Mouse (Mus musculus): ENCODE measurements around the gene Col25a1.

The Col25a1 gene

DNA sequence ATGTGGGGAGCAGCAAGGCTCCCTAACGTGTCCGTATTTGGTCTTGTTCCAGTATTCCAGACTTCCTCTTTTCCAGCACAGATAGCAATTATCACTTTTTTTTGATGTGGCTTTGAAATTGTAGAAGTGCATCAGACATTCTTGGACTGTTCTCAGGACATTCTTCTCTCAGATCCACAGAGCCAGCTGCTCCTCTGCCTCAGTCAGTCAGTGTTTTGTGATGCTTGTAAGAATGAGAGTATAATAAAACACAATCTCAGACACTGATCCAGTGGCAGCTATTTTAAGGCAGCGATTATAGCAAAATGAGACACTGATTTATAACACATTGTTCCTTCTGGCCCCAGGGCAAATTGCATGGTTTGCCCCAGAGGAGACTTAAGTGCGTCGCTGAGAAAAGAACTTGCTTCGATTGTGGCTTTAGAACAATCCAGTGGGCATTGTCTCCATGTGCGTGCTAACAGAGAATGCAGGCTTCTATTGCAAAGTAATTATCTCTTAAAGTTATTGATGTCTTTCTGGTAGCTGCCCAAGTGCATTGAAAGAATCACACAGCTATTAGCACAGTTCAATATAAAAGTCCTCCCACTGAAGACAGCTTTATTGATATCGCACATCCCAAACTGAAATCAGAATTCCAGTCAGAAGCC lies 111.5 kb downstream of the Col25a1 start:
- DNase-seq (ENCODE audit: low spot score in 2 of 2) = no peak

DNA sequence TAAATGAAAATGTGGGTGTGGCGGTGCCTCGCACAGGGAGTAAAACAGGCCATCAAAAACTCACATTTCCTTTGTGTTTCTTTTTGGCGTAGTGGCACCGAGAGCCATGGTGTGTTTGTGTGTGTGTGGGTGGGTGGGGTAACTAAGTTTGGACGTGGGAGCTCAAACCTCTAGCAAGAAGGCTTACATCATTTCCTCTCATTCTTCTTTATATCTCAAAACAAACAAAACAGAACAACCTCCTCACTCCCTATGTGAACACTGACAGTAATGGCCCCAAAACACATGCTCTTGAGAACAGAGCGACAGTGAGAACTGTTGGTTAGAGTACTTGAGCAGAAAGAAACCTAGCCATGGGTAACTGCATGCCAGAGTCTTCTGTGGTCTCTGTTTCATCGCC lies 121.1 kb downstream of the Col25a1 start:
- no peak for DNase-seq (ENCODE audit: low spot score in 2 of 2)

DNA sequence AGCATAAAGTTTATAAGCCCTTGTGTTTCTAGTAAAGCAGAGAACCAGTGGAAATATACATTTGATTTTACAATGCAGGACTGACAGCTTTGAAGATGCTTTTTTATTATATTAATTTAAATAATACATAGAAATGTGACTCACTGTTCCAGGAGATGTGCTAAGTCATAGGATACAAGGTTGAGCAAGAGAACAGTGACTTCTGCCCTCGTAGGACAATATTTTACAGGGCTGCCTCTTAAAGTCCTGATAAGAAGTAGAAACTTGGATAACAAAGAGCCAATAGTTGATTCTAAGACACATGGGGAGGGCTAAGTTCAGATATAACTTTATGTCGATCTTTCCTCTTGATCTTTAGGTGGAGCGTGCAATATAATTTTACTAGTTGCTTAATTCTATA lies 124.8 kb downstream of the Col25a1 start:
- no peak for DNase-seq (ENCODE audit: low spot score in 2 of 2)

DNA sequence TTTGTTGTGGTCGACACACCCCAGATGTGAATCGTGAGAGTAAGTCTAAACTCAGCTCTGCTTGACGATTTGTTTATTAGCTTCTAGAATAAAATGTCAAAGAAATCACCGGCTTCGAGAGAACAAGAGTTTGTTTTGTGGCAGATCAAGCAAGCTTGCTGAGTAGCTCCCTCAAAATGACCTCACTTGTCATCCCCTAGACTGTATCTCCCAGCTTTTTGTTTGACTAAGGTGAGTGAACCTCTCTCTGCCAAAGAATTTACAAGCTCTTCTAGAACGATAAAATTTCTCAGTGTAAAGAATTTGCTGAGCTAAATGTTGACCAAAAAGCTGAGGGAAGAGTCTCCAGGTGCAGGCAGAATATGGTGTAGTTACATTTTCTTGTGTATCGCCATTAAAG lies 125.3 kb downstream of the Col25a1 start:
- DNase-seq (ENCODE audit: low spot score in 2 of 2) = no peak

DNA sequence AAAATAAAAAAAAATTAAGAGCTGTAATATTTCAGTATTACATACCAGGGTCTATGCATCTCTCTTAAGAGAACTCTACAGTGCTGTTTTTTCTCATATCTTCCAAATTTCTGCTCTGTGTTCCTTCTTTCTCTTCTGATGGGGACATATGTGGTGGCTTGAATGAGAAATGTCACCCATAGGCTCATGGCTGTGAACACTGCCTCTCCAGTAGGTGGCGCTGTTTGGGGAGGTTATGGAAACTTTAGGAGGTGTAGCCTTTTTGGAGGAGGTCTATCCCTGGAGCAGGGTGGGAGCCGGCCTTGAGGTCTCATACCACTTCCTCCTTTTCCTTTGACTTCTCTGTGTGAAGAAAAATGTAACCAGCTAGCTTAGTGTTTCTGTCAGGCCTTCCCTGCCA lies 128.4 kb downstream of the Col25a1 start:
- DNase-seq (ENCODE audit: low spot score in 2 of 2) = no peak

DNA sequence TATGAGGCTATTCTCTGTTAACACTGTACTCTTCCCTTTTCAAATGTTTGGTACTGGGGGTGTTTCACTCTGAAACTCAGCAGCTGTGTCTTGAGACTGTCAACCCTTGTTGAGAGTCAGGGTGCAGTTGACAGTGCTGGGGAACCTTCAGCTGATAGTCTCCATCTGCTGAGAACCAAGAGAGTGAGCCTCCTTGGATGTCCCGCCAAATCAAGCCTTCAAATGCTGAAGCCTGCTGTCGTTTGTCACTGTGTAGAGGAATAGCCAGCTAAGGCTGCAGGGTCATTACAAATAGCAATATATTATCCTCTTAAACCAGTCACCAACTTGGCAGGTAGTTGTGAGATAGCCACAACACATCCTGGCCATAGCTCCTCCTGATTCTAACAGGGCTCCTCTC lies 129.0 kb downstream of the Col25a1 start:
- DNase-seq (ENCODE audit: low spot score in 2 of 2) = no peak

DNA sequence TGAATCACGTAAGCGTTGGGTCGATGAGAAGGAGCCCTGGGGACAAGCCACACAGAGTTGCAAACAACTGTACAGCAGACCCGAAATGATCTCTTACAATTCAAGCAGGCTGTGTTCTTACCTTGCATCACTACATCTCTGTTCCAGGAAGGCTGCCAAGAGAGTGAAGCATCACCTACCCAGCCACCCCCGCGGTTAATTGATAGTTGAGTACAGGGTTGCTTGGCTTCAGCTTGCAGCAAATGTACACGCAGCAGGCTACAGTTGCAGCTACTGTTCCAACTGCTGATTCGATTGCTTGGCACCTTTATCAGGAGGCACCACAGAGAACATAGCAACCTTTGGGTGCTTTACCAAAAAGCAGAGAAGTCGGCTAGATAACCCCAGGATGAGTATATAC lies 133.8 kb downstream of the Col25a1 start:
- no peak for DNase-seq (ENCODE audit: low spot score in 2 of 2)

DNA sequence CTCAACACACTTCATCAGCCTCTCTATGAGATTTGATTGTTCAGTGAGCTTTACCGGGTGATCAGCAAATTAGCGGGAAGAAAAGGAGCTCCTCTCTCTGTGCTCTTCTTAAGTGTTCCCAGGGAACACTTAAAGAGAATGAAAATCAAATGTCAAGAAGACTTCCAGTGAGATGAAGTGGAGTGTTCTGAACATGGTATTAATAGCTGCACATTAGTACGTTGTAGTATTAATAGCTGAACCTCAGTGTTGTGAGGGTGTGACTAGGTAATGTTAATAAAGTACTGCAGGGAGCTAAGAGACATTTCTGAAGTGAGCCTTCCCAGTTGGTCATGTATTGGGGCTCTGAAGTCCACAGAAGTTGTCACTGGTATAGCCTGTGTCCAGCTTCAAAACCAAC lies 139.2 kb downstream of the Col25a1 start:
- no peak for DNase-seq (ENCODE audit: low spot score in 2 of 2)

DNA sequence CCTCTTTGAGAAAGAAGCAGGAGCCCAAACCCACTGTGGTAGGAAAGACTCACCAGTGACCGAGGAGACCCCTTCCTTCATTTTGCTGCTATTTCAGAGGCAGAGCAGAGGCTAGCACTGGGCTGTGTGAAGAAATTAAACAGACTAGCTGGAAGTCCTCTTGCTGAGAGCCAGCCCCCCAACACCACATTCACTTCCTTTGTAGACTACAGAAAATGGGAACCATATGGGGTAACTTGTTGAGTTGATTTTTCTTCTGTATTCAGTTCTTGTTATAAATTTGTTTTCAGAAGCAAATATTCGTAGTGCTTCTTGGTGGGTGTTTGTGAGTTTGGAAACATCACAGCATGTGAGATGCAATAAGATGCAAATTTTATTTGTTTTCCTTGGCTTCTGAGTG lies 142.6 kb downstream of the Col25a1 start:
- DNase-seq (ENCODE audit: low spot score in 2 of 2) = no peak

DNA sequence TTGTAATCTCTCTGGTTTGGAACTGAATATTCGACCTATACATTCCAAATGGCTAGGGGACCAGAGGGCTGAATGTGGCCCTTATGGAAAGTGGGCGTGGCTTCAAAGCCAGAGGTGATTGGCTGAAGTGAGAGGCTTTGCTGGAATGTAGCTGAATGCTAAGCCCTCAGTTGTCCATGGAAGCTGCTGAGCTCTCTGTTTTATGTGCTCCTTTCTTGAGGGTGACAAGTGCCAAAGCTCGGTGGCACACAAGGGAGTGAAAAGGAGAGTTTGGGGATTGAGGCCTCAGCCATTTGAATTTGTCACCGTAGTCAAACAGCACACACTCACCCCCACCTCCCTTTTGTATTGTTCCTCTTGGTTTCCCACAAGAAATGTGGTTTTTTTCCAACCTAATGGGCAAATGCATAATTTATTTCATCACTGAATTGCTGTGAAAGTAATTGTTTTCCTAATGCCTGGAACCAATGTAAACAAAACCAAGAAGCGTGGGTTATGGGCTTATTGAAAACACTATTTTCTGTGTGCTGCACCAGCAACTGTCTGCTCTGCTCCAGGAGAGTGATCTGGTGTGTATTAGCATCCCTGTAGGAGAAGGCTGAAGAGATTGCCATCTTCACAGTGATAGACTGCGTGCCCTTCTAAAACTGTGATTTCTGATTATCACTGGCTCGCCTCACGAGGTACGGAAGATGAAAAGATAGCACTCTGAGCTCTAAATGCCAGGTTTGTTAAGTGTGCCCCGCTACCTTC lies 147.2 kb downstream of the Col25a1 start:
- DNase-seq (ENCODE audit: low spot score in 2 of 2) = no peak

DNA sequence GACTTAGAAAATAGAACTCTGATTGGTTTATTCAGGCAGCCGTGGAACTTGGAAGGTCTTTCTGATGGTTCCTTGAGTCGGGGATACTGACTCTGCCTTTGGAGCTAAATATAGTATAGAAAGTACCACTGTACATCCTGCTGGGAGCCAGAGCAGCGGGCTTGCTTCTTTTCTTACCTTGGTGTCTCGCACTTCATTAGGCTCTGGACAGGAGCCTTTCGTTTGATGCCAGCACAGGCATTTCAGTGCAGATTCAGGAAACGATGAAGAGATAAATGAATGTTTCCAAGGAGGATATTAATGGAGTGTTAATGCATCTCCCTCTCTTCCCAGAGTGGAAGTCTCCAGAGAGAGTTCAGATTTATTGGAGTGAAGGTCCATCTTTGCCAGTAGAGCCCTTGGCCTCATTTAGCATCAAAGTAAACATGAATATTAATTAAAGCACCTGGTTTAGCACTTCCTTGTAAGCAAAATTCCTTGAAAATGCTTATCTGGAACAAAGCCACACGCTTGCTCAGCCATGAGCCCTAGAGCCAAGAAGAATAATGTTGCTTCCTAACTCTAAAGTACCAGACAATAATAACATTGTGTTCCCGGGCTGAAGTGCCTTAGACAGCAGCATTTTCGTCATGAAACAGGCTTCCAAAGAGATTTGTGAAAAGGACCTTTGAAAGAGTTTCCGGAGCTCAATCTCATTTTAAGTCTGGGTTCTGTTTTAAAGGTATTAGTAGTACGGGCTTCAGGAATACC lies 151.9 kb downstream of the Col25a1 start:
- no peak for DNase-seq (ENCODE audit: low spot score in 2 of 2)

DNA sequence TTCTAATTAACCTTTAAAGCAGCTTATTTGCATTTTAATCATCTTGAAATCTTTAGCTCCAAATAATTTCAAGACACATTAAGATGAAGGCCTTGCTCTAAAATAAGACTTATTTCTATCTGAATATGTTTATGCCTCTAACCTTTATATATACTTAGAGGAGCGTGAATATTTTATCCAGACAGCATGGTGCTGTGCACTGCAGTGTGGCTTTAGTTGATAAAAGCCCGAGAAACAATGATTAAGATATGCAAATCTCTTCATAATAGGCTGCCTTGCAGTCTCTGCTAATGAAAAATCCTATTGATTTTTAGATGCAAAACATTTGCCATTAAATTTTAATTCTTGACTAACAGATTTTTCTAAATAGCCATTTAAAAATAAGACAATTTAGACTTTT lies 156.8 kb downstream of the Col25a1 start:
- DNase-seq (ENCODE audit: low spot score in 2 of 2) = no peak

DNA sequence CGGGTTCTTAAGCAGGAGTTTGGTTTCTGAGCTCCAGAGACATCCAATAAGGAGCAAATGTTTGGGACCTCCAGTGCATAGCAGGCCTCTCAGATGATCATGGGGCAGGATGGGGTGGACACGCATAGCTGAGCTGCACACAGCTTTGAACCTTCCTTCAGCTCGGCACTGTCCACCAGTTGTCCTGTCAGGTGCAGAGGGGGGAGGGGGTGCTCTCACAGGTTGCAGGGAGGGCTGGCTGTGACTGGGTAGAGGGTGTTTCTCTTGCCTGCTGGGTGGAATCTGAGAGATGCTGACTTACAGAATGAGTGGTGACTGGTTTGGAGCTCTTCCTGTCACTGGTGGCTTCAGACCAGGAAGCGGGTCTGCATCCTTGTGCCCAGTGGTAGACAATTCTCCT lies 157.5 kb downstream of the Col25a1 start:
- DNase-seq (ENCODE audit: low spot score in 2 of 2) = no peak

DNA sequence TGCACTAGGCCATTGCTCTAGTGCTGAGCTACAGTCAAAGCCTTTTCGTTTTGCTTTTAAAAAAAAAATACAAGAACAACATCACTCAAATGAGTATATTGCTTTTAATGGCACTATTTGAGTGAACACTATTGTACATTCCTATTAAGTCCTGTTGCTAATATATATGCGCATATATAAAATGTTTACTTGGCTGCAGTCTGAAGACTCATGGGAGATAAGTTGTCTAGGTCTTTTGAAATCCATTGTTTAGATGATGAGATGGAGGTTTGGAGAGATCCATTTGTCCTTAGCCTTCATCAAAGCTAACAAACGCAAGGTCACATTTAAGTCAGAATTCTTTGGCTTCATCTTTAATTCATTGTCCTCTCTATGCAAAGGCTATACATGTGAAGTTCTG lies 157.9 kb downstream of the Col25a1 start:
- DNase-seq (ENCODE audit: low spot score in 2 of 2) = no peak

DNA sequence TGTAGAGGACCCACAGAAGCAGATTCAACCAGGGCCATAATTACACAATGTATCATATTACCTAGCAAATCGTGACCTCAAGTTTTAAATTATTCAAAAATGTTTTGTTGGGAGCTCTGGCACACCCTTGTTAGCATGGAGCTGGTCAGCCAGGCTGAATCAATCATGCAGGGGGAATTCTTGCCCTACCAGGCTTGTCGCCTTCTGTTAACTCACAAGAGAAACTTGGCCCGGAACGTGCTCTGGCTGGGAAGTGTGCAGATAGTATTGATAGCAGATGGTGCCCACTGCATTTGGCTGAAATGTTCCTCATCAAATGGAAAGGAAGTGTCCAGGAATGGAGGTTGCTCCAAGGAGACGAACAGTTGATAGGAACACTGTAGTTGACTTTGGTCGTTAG lies 158.9 kb downstream of the Col25a1 start:
- DNase-seq (ENCODE audit: low spot score in 2 of 2) = no peak

DNA sequence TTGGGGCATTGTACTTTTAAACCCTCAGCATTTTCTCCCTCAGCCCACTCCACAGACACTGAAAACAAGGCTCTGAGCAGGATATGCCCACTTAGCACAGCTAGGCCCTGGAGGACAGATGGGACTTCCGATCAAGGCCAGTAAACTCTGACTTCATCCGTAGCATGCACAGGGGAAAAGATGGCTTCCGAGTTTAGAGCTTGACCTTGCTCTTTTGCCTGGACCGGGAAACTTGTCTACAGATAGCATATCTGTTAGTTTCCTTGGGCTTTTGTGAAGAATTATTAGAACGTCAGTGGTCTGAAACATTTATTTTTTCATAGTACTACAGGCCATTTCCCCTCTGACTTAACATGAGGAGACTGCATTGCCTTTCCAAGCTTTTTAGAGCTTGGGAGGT lies 159.4 kb downstream of the Col25a1 start:
- no peak for DNase-seq (ENCODE audit: low spot score in 2 of 2)

DNA sequence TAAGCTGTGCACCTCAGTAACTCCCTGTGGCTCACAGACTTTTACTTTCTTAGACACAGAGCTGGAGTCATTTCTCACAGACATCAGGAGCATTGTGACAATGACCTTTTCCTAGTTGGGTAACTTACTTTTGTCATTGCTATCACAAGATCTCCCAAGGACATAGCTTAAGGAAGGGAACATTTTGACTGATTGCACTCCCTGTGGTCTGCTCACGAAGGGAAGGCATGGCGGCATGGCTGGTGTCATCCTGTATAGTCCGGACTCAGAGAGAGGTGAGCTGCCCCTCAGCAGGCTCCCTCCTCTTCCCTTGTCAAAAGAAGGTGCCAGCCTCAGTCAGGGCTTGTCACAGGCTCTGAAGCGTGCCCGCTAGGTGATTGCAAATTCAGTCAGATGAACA lies 160.6 kb downstream of the Col25a1 start:
- no peak for DNase-seq (ENCODE audit: low spot score in 2 of 2)

DNA sequence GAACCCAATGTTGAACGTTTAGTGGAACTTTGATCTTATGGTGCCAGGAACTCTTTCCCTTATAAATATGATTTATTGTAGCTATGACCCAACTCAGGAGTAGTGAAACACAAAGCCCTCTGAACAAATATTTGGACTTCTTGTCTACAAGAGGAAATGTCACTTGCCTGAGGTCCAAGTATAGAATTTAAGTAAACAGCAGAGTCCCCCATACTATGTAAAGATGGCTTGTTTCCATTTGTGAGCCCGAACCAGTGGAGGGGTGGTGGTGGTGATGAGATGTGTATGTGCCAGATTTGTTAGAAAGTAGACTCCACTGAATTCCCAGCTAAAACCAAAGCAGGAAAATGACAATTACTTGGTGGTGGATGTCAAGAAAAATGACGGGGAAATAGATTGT lies 169.2 kb downstream of the Col25a1 start:
- no peak for DNase-seq (ENCODE audit: low spot score in 2 of 2)

DNA sequence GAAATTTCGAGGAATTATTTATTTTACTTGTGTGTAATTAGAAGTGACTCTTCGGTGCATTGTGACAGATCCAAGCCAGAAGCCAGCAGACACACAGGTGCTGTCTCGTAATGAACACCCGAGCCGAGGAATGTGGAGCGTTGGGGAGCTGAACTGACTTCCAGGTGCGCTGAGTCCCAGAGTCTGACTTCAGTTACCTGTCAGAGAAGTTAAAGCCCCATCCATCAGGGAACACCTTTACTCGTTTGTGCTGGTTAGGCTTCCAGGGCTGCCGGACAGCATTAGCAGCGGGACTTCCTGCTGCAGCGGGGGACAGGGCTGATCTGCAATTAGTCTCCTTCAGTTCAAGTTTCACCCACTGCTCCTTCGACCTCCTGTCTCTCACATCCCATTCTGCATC lies 172.3 kb downstream of the Col25a1 start:
- no peak for DNase-seq (ENCODE audit: low spot score in 2 of 2)

DNA sequence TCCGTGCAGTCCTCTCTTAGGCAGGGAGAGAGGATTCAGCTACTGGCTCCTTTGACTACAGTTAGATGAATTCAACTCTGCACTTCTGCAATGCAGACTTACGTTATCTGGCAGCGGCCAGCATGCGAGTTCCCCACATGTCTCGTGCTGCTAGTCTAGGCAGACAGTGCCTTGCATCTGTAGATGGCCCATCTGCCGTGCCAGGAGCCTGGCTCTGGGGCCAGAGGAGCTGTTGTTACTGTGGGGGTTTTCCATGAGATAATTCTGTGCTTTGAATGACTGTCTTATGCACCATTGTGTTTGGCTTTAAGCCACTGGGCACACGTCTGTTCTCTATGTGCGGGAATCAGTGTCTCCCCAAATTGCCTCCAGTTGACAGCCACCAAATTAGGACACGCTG lies 173.5 kb downstream of the Col25a1 start:
- DNase-seq (ENCODE audit: low spot score in 2 of 2) = no peak

DNA sequence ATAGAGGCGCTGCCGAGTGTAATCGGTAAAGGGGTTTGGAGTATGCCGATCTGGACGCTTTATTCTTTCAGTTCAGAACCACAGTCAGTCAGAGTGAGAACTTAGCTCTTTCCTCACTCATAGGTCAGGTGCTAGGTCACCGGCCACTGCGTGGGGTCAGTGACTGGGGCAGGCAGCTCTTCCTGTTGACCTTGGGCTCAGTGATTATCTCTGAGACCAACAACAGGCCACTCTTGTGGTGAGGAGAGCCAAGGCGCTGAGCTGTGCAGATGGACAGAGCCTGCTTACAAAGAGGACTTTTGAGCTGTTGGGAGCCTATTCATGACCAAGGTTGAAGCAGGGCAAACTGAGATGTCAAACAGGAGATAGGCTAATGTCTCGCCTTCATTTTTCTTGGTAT lies 174.4 kb downstream of the Col25a1 start:
- DNase-seq (ENCODE audit: low spot score in 2 of 2) = no peak

DNA sequence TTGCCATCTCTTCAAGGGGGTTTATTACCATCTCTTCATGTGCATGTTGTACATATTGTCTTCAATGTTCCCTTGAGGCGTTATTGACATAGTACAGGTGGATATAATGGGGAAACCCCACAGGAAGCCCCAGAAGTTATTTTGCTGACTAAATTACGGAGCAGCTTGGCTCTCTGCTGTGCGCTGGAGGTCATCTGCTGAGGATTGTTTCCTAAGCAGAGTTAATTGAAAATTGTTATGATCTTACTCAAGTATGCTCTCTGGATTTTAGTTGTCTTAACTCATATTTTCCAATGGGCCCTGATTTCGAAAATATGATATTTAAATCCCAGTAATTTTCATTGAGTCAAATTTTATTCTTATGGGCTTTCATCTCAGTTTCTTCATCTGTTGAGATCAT lies 178.0 kb downstream of the Col25a1 start:
- no peak for DNase-seq (ENCODE audit: low spot score in 2 of 2)

DNA sequence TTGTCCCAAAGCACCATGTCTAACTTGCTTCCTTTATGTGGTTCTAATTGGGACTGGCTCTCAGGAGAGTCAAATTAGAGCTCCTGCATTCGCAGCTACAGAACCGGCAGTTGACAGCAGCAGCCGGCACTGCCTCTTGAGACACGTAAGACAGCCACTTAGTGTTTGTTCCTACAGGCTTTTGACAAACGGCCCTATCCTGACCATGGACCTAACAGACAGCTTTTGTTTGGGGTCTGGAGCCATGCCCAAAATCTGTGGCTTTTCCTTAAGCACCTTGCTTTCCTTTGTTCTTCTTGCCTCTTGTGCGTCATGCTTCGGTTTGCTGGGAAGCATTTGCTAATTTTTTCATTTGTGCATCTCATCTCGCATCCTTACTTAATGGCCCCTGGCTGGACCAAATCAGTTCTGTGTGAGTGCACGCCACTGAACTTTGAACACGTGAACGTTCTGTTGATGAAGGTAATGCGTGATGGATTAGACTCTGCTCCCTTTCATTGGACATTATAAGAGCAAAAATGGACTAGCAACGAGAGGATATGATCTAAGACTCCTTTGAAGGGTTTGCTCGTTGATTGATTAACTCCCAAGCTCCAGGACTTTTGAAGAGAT lies 179.5 kb downstream of the Col25a1 start:
- DNase-seq (ENCODE audit: low spot score in 2 of 2) = no peak

Data from spleen, postnatal 36 days (tissue).